Mouse (Mus musculus) gastrocnemius, adult 2 months (tissue): ENCODE data around the gene Olfr152. TPM values are rescaled to one million over a fixed set of nuclear protein-coding genes. Genes with fewer than 3 reads are reported as not detected.

Experiments used
- DNase-seq: peaks from one replicate; pipeline ENCODE4 v3.0.0; 2022
- H3K27ac ChIP-seq: fragments of 200-600 bp; 2 replicates; pipeline ENCODE4 v1.8.1; 2022; ENCODE audit warnings: mild to moderate bottlenecking
- H3K4me3 ChIP-seq: fragments of 200-600 bp; 2 replicates; pipeline ENCODE4 v1.8.1; 2022; ENCODE audit warnings: mild to moderate bottlenecking, moderate library complexity
- CTCF ChIP-seq: fragments of 200-600 bp; IDR thresholded peaks from 2 replicates; pipeline ENCODE4 v1.8.1; 2022; ENCODE audit warnings: antibody characterized with exemption, mild to moderate bottlenecking, moderate library complexity
- intact Hi-C: fragments of 180-260 bp; cut with DNase I; formaldehyde crosslinking; loops from one replicate; pipeline ENCODE4 v1.15.1; 2025
- long read RNA-seq, 2 experiments: library from polyadenylated mRNA; stranded (forward); transcript quantifications; one replicate each; pipeline ENCODE4 v2.0.0; 2021
- total RNA-seq, 2 experiments: library from RNA; stranded (reverse); gene quantifications; 2 replicates each; pipeline ENCODE4 v1.2.3; 2021

Gene Olfr152
- total RNA-seq, result not detected
- long read RNA-seq, experiment 1, result 0 reads
- long read RNA-seq, experiment 2, result 0 reads

DNA sequence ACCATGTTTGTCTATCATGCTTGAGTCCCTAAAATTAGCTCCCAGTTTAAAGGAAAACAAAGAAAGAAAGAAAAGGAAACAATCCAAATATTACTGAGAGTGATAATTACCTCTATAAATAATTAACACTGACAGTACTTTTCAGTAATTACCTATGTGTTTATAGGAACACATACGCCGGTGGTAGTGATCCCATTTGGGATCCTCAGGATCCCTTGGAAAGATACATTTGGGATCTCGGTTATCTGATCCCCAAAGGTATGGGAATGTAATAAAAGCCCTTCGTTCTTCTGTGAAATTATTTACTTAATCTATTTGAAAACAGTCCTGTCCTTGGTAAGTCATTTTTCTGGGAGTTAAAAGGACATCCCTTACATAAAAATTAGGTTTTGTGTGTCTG is at the start of gene Olfr152:
Gene Olfr152, plus strand, starts transcription at position 301 of the 400 bp plus-strand sequence.
- H3K27ac ChIP-seq, result no peak within 1 kb of the TSS
- no peak for TF ChIP-seq CTCF
- intact Hi-C loops, result no loop called here
- DNase-seq, result no peak
- H3K4me3 ChIP-seq, result no peak within 1 kb of the TSS

DNA sequence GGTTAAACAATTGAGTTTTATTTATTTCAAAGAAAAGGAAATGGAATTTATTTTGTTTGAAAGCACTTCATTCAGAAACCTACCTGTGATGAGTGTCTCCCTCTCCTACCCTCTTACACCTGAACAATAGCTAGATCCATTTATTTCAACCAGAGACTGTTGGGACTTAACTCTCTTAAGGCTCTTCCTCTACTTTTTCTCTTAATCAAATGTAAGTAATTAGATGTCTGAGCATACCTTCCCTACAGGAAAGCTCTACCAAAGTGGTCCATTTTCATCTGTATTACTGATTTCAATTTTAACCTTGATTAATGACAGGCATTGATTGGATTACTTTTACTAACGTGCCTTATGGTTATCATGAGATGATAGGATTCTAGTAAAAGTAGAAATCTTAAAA is 39.4 kb upstream of the Olfr152 start, which contains the start of gene Olfr1138:
Gene Olfr1138, minus strand, starts transcription at position 101 of the 400 bp plus-strand sequence.
- no peak for TF ChIP-seq CTCF
- no peak within 1 kb of the TSS for H3K4me3 ChIP-seq
- intact Hi-C loops, result no loop called here
- no peak for DNase-seq
- no peak within 1 kb of the TSS for H3K27ac ChIP-seq

DNA sequence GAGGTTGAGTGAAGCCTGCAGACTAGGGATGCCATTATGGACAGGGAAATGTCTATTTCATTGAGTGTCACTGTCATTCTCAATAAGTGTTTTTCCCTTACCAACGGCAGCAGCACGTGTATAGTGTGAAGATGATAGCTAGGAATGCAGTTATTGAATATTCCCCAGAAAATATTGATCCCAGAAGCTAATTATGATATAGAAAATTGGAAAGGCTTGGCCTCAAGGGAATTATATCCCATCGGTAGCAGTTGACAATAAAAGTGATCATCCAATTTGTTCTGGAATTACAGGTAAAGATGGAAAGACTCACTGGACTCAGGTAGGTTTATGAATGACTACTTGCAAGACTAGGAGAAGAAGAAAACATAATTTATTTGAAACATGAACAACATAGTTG is 35.8 kb upstream of the Olfr152 start, which contains the start of gene Olfr1140:
Gene Olfr1140, plus strand, starts transcription at position 301 of the 400 bp plus-strand sequence.
- TF ChIP-seq CTCF, result no peak
- intact Hi-C loops, result no loop called here
- Histone ChIP-seq H3K27ac (no peak within 1 kb of the TSS), H3K4me3 (no peak within 1 kb of the TSS)
- no peak for DNase-seq

DNA sequence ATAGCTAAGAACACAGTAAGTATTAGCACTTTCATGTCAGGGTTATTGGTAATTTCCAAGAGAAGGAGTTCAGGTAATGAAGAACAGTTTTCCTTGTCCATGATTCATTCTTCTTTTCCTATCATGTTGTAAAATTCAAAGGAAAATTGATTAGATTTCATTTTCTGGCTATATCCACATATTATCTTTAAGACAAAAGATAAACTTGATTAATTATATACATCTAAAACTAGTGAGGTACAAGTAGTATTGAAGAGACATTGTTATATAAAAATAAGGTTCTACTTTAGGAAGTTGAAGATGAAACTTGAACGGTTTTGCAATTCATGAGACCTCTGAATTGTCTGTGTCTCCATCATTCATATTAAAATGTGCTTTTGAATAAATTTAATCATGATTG is 25.4 kb upstream of the Olfr152 start, which contains the start of gene Olfr1141:
Gene Olfr1141, minus strand, starts transcription at position 101 of the 400 bp plus-strand sequence.
- DNase-seq, result no peak
- no peak within 1 kb of the TSS for H3K4me3 ChIP-seq
- no peak within 1 kb of the TSS for H3K27ac ChIP-seq
- intact Hi-C loops, result no loop called here
- no peak for TF ChIP-seq CTCF

DNA sequence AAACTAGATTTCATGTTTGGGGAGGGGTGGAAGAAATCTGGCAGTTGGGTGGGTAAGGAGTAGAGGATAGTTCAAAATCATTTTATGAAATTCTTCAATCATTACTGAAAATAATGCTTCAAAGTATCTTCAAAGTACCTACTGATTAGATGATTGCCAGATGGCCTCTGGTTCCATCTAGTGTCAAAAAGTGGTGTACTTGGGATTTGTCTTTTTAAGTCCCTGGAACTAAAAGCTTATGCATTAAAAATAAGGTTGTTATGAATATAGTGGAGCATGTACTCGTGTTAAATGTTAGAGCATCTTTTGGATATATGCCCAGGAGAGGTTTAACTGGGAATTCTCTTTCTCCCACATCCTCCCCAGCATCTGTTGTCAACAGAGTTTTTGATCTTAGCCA is 3.1 kb upstream of the Olfr152 start:
- intact Hi-C loops, result no loop called here
- H3K27ac ChIP-seq, result no peak overlapping the region

DNA sequence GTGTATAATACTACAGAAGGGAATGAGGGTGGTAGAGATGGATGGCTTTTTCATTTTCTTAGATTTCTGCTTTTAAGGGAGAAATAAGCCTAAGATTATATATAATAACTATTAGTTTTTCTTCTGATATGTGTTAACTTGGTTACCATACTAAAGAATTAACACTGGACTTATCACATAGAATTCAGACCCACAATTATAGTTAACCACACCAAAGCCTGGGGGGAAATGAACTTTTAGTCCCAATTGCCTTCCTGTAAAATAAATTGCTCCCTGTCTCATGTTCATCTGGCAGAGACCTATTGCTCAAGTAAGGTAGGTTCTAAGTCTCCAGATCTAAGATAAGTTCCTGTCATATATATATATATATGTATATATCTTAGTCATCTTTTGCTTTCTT is 21.0 kb downstream of the Olfr152 start, which contains the start of gene Olfr1143:
Gene Olfr1143, plus strand, starts transcription at position 301 of the 400 bp plus-strand sequence.
- intact Hi-C loops, result no loop called here
- no peak within 1 kb of the TSS for H3K4me3 ChIP-seq
- no peak for DNase-seq
- no peak within 1 kb of the TSS for H3K27ac ChIP-seq
- TF ChIP-seq CTCF, result no peak

More for the DNA sequence above, 3.1 kb upstream of the Olfr152 start:
- TF ChIP-seq CTCF, result no peak
- H3K4me3 ChIP-seq, result no peak overlapping the region
- DNase-seq, result no peak

DNA sequence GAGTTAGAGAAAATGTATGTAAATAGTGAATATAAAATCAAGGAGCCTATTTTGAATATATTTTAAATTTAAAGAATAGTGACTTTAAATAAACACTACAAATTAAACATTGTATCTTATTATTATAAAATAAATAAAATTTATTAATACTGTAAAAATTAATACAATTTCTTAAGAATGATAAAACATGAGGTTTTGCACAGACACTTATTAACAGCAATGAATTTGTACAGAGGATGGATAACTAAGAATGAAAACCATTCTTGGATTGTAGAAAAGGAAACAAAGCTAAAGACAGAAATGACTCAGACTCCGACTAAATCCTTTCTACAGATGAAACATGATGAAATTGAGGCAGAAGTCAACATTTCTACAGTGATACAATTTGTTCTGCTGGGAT is 30.2 kb downstream of the Olfr152 start, which contains the start of gene Olfr1145:
Gene Olfr1145, plus strand, starts transcription at position 301 of the 400 bp plus-strand sequence.
- no peak within 1 kb of the TSS for H3K4me3 ChIP-seq
- H3K27ac ChIP-seq, result no peak within 1 kb of the TSS
- TF ChIP-seq CTCF, result no peak
- DNase-seq, result no peak
- intact Hi-C loops, result no loop called here

DNA sequence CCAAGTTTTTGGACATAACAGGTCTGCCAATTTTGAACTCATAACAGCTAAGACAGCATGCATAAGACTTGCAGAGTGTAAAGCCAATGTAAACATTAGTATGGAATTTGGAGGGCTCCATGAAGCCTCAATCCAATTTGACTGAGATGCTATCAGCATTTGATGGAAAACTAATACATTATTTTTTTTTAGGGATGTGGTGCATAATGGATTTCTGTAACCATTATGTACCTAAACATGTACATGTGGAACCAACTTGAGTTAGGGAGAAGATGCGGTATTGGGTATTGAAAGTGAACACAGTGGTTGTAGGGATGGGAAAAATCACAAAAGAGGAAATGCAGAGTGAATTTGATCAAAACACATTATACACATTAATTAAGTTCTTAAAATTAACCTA is 51.0 kb downstream of the Olfr152 start, which contains the start of gene Olfr1148:
Gene Olfr1148, plus strand, starts transcription at position 301 of the 400 bp plus-strand sequence.
- DNase-seq, result no peak
- no peak within 1 kb of the TSS for H3K27ac ChIP-seq
- TF ChIP-seq CTCF, result no peak
- no peak within 1 kb of the TSS for H3K4me3 ChIP-seq
- intact Hi-C loops, result no loop called here

Other genes with a start within 250 kb of the Olfr152 start
- gene Olfr153, start 247.7 kb upstream of the Olfr152 start, total RNA-seq, result not detected
- not detected for gene Olfr1128, start 233.9 kb upstream of the Olfr152 start, total RNA-seq
- not detected for gene Olfr1129, start 205.6 kb upstream of the Olfr152 start, total RNA-seq
- not detected for gene Olfr1130, start 173.3 kb upstream of the Olfr152 start, total RNA-seq
- not detected for gene Olfr1131, start 152.4 kb upstream of the Olfr152 start, total RNA-seq
- not detected for gene Olfr1132, start 141.9 kb upstream of the Olfr152 start, total RNA-seq
- gene Olfr1133, start 132.1 kb upstream of the Olfr152 start, total RNA-seq, result not detected
- gene Olfr1134, start 121.0 kb upstream of the Olfr152 start, total RNA-seq, result not detected
- not detected for gene Olfr1135, start 105.8 kb upstream of the Olfr152 start, total RNA-seq
- not detected for gene Olfr1136, start 85.5 kb upstream of the Olfr152 start, total RNA-seq
- not detected for gene Olfr1137, start 66.3 kb upstream of the Olfr152 start, total RNA-seq
- gene Olfr1138, start 39.5 kb upstream of the Olfr152 start, total RNA-seq, result not detected
- not detected for gene Olfr1140, start 35.7 kb upstream of the Olfr152 start, total RNA-seq
- not detected for gene Olfr1141, start 25.5 kb upstream of the Olfr152 start, total RNA-seq
- gene Olfr1143, start 21.1 kb downstream of the Olfr152 start, total RNA-seq, result not detected
- gene Olfr1145, start 30.3 kb downstream of the Olfr152 start, total RNA-seq, result not detected
- not detected for gene Olfr1148, start 51.0 kb downstream of the Olfr152 start, total RNA-seq
- gene Olfr1150-ps1, start 64.5 kb downstream of the Olfr152 start, total RNA-seq, result not detected
- not detected for gene Olfr1151, start 76.4 kb downstream of the Olfr152 start, total RNA-seq
- not detected for gene Olfr1152, start 87.0 kb downstream of the Olfr152 start, total RNA-seq
- gene Olfr1153, start 115.5 kb downstream of the Olfr152 start, total RNA-seq, result not detected
- gene Olfr1154, start 125.7 kb downstream of the Olfr152 start, total RNA-seq, result not detected
- not detected for gene Olfr1155, start 165.7 kb downstream of the Olfr152 start, total RNA-seq
- not detected for gene Olfr1156, start 173.6 kb downstream of the Olfr152 start, total RNA-seq
- gene Olfr1157, start 188.8 kb downstream of the Olfr152 start, total RNA-seq, result not detected
- gene Olfr74, start 195.2 kb downstream of the Olfr152 start, total RNA-seq, result not detected
- gene Olfr1158, start 210.6 kb downstream of the Olfr152 start, total RNA-seq, result not detected
- gene Olfr1160, start 228.8 kb downstream of the Olfr152 start, total RNA-seq, result not detected
- gene Olfr1161, start 243.3 kb downstream of the Olfr152 start, total RNA-seq, result not detected